Mouse (Mus musculus) kidney, postnatal 0 days (tissue): ENCODE measurements around the gene Caskin2. TPM values are rescaled to one million over a fixed set of nuclear protein-coding genes. Genes with fewer than 3 reads are reported as not detected.

ENCODE experiments used
- ATAC-seq: fragments of 200-750 bp; cut with Nextera tagmentation; replicated peaks from 2 replicates; pipeline ENCODE4 v1.8.0; 2017; ENCODE audit warnings: low read depth, moderate number of reproducible peaks, moderate TSS enrichment, moderate library complexity; ENCODE audit not compliant: low FRiP score
- DNase-seq: peaks from one replicate; pipeline ENCODE4 v3.0.0-alpha.2; 2016; ENCODE audit warnings: low spot score
- H3K27ac ChIP-seq: fragments of 300-500 bp; sonication (generic); 2 replicates; pipeline ENCODE4 v1.5.1; 2014; ENCODE audit warnings: mild to moderate bottlenecking
- H3K27me3 ChIP-seq: fragments of 300-500 bp; sonication (generic); 2 replicates; pipeline ENCODE4 v1.6.1; 2014; ENCODE audit warnings: low read length, mixed read lengths; ENCODE audit not compliant: insufficient read depth
- H3K36me3 ChIP-seq: fragments of 300-500 bp; sonication (generic); 2 replicates; pipeline ENCODE4 v1.6.1; 2014; ENCODE audit warnings: low read length, mixed read lengths; ENCODE audit not compliant: insufficient read depth
- H3K4me1 ChIP-seq: fragments of 300-500 bp; sonication (generic); replicated peaks from 2 replicates; pipeline ENCODE4 v1.6.1; 2014; ENCODE audit warnings: antibody characterized with exemption, low read length, mixed read lengths; ENCODE audit not compliant: insufficient read depth
- H3K4me2 ChIP-seq: fragments of 300-500 bp; sonication (generic); 2 replicates; pipeline ENCODE4 v1.6.1; 2014; ENCODE audit warnings: mild to moderate bottlenecking, low read length, moderate library complexity, mixed read lengths
- H3K4me3 ChIP-seq: fragments of 300-500 bp; sonication (generic); replicated peaks from 2 replicates; pipeline ENCODE4 v1.5.1; 2014; ENCODE audit warnings: low read depth, low read length
- H3K9ac ChIP-seq: fragments of 300-500 bp; sonication (generic); 2 replicates; pipeline ENCODE4 v1.6.1; 2014; ENCODE audit warnings: low read depth, low read length
- H3K9me3 ChIP-seq: fragments of 300-500 bp; sonication (generic); replicated peaks from 2 replicates; pipeline ENCODE4 v1.6.1; 2016; ENCODE audit warnings: low read length, inconsistent platforms, mixed read lengths
- CTCF ChIP-seq: IDR thresholded peaks from 2 replicates; pipeline ENCODE4 v1.5.1; 2016; ENCODE audit warnings: antibody characterized with exemption, low read depth, mild to moderate bottlenecking, moderate library complexity
- WGBS: fragments of 180-500 bp; shearing (Covaris S2); extraction: QIAGEN DNeasy Blood & Tissue Kit; methylation state at CpG from one replicate; pipeline ENCODE4 v1.1.7; 2014; 5-methylcytosine and 5-hydroxymethylcytosine counted together
- polyA plus RNA-seq: library from polyadenylated mRNA; unstranded; fragments of >200 nt; fragmentation: Nextera tagmentation; extraction: Ambion mirVana; gene quantifications from 2 replicates; pipeline ENCODE4 v1.2.1, GENCODE M21; 2015

Gene Caskin2
- polyA plus RNA-seq, 1 experiment from 2014 or later: 14.4 TPM

- Histone ChIP-seq H3K4me3 (no peak overlapping the region), H3K9me3 (no peaks in the 10 kb centered on the region), H3K4me1 (peaks cover 54% of the 10 kb centered on the region), H3K27me3 (no peaks in the 10 kb centered on the region), H3K4me2 (peak overlapping the region; percentile 7; the same call in 1 of the 2 replicates), H3K27ac (peak overlapping the region; percentile 73), H3K36me3 (no peaks in the 10 kb centered on the region), H3K9ac (0 out of 2 replicates have a peak overlapping the region, but pooled peaks have one; percentile 32)
- 33% methylated on average over 18 of the region's 18 CpGs for WGBS
- no peak for TF ChIP-seq CTCF
- no peak for ATAC-seq
- DNase-seq: peak; percentile 39
These were observed 37.4 kb downstream of the Caskin2 start for GRCm38 (mm10) chr11:115775821-115776665.

DNA sequence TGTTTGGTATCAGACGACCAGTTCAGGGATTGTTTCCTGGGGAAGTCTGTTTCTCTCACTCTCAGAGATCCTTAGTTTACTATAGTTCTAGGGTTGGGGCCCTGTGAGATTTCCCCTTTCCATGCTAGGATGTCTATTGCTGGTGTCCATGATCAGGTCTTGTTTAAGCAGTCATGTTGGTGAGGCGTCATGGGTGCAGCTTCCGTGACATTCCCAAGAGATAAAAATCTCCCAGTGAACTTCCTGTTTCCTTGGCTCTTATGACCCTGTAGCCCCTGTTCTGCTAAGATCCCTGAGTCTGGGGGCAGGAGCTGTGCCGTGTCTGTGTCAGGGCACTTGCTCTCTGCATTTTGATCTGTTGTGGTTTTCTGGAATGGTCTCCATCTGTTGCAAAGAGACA lies 38.8 kb downstream of the Caskin2 start:
- Histone ChIP-seq H3K36me3 (no peaks in the 10 kb centered on the region), H3K4me1 (peaks cover 49% of the 10 kb centered on the region), H3K4me3 (no peak overlapping the region), H3K9ac (no peak overlapping the region), H3K27me3 (no peaks in the 10 kb centered on the region), H3K9me3 (no peaks in the 10 kb centered on the region), H3K4me2 (no peak overlapping the region), H3K27ac (peak overlapping the region; percentile 73; the same call in 1 of the 2 replicates)
- 33% methylated on average over 4 of the region's 4 CpGs for WGBS
- DNase-seq (no peak), ATAC-seq (no peak)
- TF ChIP-seq CTCF: no peak

DNA sequence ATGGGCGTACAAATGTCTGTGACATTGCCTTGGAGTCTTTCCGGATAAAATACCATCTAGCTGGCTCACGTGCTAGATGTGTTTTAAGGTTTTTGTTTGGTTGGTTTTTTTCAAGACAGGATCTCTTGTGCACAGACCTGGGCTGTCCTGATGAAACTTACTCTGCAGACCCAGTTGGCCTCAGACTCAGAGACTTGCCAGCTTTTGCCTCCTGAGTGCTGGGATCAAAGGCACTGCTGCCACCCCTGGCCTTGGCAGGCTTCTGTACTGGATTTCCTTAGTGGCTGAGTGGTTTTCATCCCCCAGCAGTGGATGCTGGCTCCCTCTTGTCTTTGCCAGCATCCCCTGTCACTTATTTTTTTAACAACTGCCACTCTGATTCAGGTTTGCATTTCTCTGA lies 44.5 kb downstream of the Caskin2 start:
- no peak for ATAC-seq
- no peaks in the 10 kb centered on the region for H3K9me3 ChIP-seq
- peaks cover 19% of the 10 kb centered on the region; the same call in 1 of the 2 replicates for H3K4me1 ChIP-seq
- no peaks in the 10 kb centered on the region for H3K36me3 ChIP-seq
- H3K4me2 ChIP-seq: no peak overlapping the region
- 60% methylated on average over 3 of the region's 3 CpGs for whole genome bisulfite sequencing
- no peaks in the 10 kb centered on the region for H3K27me3 ChIP-seq
- H3K9ac ChIP-seq: 0 out of 2 replicates have a peak overlapping the region, but pooled peaks have one; percentile 23
- TF ChIP-seq CTCF: no peak
- DNase-seq: no peak
- H3K4me3 ChIP-seq: no peak overlapping the region
- peak overlapping the region; percentile 66; the same call in 1 of the 2 replicates for H3K27ac ChIP-seq

GRCm38 (mm10) chr11:115766981-115767380 lies 46.5 kb downstream of the Caskin2 start:
- DNase-seq (no peak), ATAC-seq (no peak)
- Histone ChIP-seq H3K27me3 (no peaks in the 10 kb centered on the region), H3K4me3 (no peak overlapping the region; the same call in 1 of the 2 replicates), H3K4me1 (peaks cover 19% of the 10 kb centered on the region; the same call in 1 of the 2 replicates), H3K36me3 (no peaks in the 10 kb centered on the region), H3K4me2 (peak overlapping the region; percentile 79), H3K9ac (no peak overlapping the region), H3K27ac (peak overlapping the region; percentile 94), H3K9me3 (no peaks in the 10 kb centered on the region)
- TF ChIP-seq CTCF: no peak
- WGBS: 62% methylated on average over 8 of the region's 8 CpGs

DNA sequence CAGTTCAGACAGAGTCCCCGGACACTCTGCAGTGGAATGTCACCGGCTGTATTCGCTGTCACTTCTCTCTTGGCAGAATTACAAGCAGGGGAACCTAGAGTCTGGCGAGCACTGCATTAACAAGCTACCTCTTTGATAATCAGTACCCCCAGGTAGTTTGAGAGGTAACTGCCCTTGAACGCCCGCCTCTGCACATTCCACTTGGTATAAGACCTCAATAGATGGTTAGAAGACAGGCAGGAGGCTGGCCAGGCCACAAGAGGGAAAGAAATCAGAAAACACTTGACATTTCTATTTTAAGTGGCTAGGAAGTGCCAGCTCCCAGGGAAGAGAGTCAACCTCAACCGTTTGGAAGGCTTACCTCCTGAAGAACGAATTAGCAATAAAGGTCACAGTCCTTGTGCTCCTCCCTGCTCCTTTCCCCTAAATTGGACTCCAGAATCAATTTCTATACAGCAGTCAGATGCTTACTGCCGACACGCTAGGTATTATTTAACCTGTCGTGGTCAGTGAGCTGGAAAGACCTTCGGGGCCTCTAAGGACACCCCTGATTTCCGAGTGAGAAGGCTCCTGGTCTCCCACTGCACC lies 47.0 kb downstream of the Caskin2 start:
- Histone ChIP-seq H3K27ac (peak overlapping the region; percentile 94), H3K4me3 (peak overlapping the region; percentile 86), H3K4me2 (peak overlapping the region; percentile 79), H3K9ac (peak overlapping the region; percentile 90), H3K27me3 (no peaks in the 10 kb centered on the region), H3K9me3 (no peaks in the 10 kb centered on the region), H3K36me3 (no peaks in the 10 kb centered on the region), H3K4me1 (peaks cover 19% of the 10 kb centered on the region; the same call in 1 of the 2 replicates)
- no peak for TF ChIP-seq CTCF
- DNase-seq (no peak), ATAC-seq (no peak)
- WGBS: 14% methylated on average over 13 of the region's 13 CpGs

GRCm38 (mm10) chr11:115765607-115766141 lies 47.8 kb downstream of the Caskin2 start:
- no peaks in the 10 kb centered on the region for H3K36me3 ChIP-seq
- under 1% methylated on average over 34 of the region's 34 CpGs for WGBS
- no peaks in the 10 kb centered on the region for H3K27me3 ChIP-seq
- DNase-seq (peak; percentile 49), ATAC-seq (peak; percentile 79)
- H3K9ac ChIP-seq: peak overlapping the region; percentile 90
- no peaks in the 10 kb centered on the region for H3K9me3 ChIP-seq
- peak overlapping the region; percentile 94 for H3K27ac ChIP-seq
- TF ChIP-seq CTCF: no peak
- H3K4me2 ChIP-seq: peak overlapping the region; percentile 79
- peak overlapping the region; percentile 86 for H3K4me3 ChIP-seq
- peaks cover 19% of the 10 kb centered on the region; the same call in 1 of the 2 replicates for H3K4me1 ChIP-seq
